Mouse (Mus musculus): ENCODE results near the gene Rwdd4a. TPM values are rescaled to one million over a fixed set of nuclear protein-coding genes. Genes with fewer than 3 reads are reported as not detected.
A peak's percentile ranks its signal among the peaks of the same experiment; 100 is the strongest.

Gene Rwdd4a
- 31.9 and 45.4 TPM in 2 replicates for polyA plus RNA-seq (2014; fragmentation: Nextera tagmentation; extraction: Ambion mirVana)

- Histone ChIP-seq H3K4me2 (replicated peaks; ENCODE audit: low read depth, low read length) (peak within 1 kb of the TSS; percentile 89), H3K27ac (ENCODE audit: low read depth, low read length) (peak within 1 kb of the TSS; percentile 76), H3K4me1 (ENCODE audit: control insufficient read depth, insufficient read depth, low read length) (peaks cover 12% of the 10 kb centered on the region), H3K4me3 (ENCODE audit: low read length) (peak within 1 kb of the TSS; percentile 89), H3K36me3 (ENCODE audit: control insufficient read depth, insufficient read depth, low read length) (peaks cover 25% of the 10 kb centered on the region), H3K9ac (ENCODE audit: low read depth, low read length) (peak within 1 kb of the TSS; percentile 92), H3K27me3 (ENCODE audit: control insufficient read depth, insufficient read depth, low read length) (no peaks in the 10 kb centered on the region), H3K9me3 (ENCODE audit: control insufficient read depth, low read length) (no peaks in the 10 kb centered on the region)
- ATAC-seq (ENCODE audit: low FRiP score, low TSS enrichment), result peak; percentile 100
- under 1% methylated on average over 65 of the region's 65 CpGs for WGBS
Measured at GRCm38 (mm10) chr8:47533344-47534125, at the start of gene Rwdd4a, which contains the start of gene Trappc11. Rwdd4a (plus strand) TSS chr8:47533664. Trappc11 (minus strand) TSS chr8:47533470.

- Histone ChIP-seq H3K27ac (ENCODE audit: low read depth, low read length) (no peak overlapping the region), H3K27me3 (ENCODE audit: control insufficient read depth, insufficient read depth, low read length) (no peaks in the 10 kb centered on the region), H3K4me1 (ENCODE audit: control insufficient read depth, insufficient read depth, low read length) (no peaks in the 10 kb centered on the region), H3K4me2 (replicated peaks; ENCODE audit: low read depth, low read length) (no peak overlapping the region), H3K36me3 (ENCODE audit: control insufficient read depth, insufficient read depth, low read length) (peaks cover 21% of the 10 kb centered on the region), H3K4me3 (ENCODE audit: low read length) (no peak overlapping the region), H3K9ac (ENCODE audit: low read depth, low read length) (no peak overlapping the region), H3K9me3 (ENCODE audit: control insufficient read depth, low read length) (peaks cover 4% of the 10 kb centered on the region; the same call in 1 of the 2 replicates)
- ATAC-seq (ENCODE audit: low FRiP score, low TSS enrichment), result no peak
- 93% methylated on average over 3 of the region's 3 CpGs for WGBS
Measured at GRCm38 (mm10) chr8:47487231-47487630, 46.2 kb upstream of the Rwdd4a start.

GRCm38 (mm10) chr8:47493106-47493505 lies 40.4 kb upstream of the Rwdd4a start:
- WGBS, result 92% methylated on average over 12 of the region's 12 CpGs
- ATAC-seq (ENCODE audit: low FRiP score, low TSS enrichment), result no peak
- H3K9me3 ChIP-seq (ENCODE audit: control insufficient read depth, low read length), result no peaks in the 10 kb centered on the region

GRCm38 (mm10) chr8:47494602-47495153 lies 38.8 kb upstream of the Rwdd4a start:
- Histone ChIP-seq H3K4me2 (replicated peaks; ENCODE audit: low read depth, low read length) (no peak overlapping the region), H3K27me3 (ENCODE audit: control insufficient read depth, insufficient read depth, low read length) (no peaks in the 10 kb centered on the region), H3K4me1 (ENCODE audit: control insufficient read depth, insufficient read depth, low read length) (no peaks in the 10 kb centered on the region), H3K27ac (ENCODE audit: low read depth, low read length) (no peak overlapping the region), H3K9ac (ENCODE audit: low read depth, low read length) (no peak overlapping the region), H3K9me3 (ENCODE audit: control insufficient read depth, low read length) (no peaks in the 10 kb centered on the region), H3K36me3 (ENCODE audit: control insufficient read depth, insufficient read depth, low read length) (peaks cover 74% of the 10 kb centered on the region), H3K4me3 (ENCODE audit: low read length) (no peak overlapping the region)
- ATAC-seq (ENCODE audit: low FRiP score, low TSS enrichment), result peak; percentile 72
- 51% methylated on average over 12 of the region's 12 CpGs for WGBS

More at GRCm38 (mm10) chr8:47493106-47493505, 40.4 kb upstream of the Rwdd4a start:
- H3K27me3 ChIP-seq (ENCODE audit: control insufficient read depth, insufficient read depth, low read length), result no peaks in the 10 kb centered on the region
- no peaks in the 10 kb centered on the region for H3K4me1 ChIP-seq (ENCODE audit: control insufficient read depth, insufficient read depth, low read length)
- no peak overlapping the region for H3K9ac ChIP-seq (ENCODE audit: low read depth, low read length)
- H3K4me2 ChIP-seq (replicated peaks; ENCODE audit: low read depth, low read length), result no peak overlapping the region
- no peak overlapping the region for H3K4me3 ChIP-seq (ENCODE audit: low read length)
- H3K36me3 ChIP-seq (ENCODE audit: control insufficient read depth, insufficient read depth, low read length), result peaks cover 63% of the 10 kb centered on the region
- no peak overlapping the region for H3K27ac ChIP-seq (ENCODE audit: low read depth, low read length)

- no peak for ATAC-seq (ENCODE audit: low FRiP score, low TSS enrichment)
- no peak overlapping the region for H3K4me3 ChIP-seq (ENCODE audit: low read length)
- H3K4me2 ChIP-seq (replicated peaks; ENCODE audit: low read depth, low read length), result no peak overlapping the region
- no peak overlapping the region for H3K27ac ChIP-seq (ENCODE audit: low read depth, low read length)
- H3K27me3 ChIP-seq (ENCODE audit: control insufficient read depth, insufficient read depth, low read length), result no peaks in the 10 kb centered on the region
- 82% methylated on average over 6 of the region's 6 CpGs for WGBS
- H3K36me3 ChIP-seq (ENCODE audit: control insufficient read depth, insufficient read depth, low read length), result peaks cover 78% of the 10 kb centered on the region
- no peaks in the 10 kb centered on the region for H3K9me3 ChIP-seq (ENCODE audit: control insufficient read depth, low read length)
- H3K4me1 ChIP-seq (ENCODE audit: control insufficient read depth, insufficient read depth, low read length), result no peaks in the 10 kb centered on the region
- H3K9ac ChIP-seq (ENCODE audit: low read depth, low read length), result no peak overlapping the region
Measured at GRCm38 (mm10) chr8:47495428-47495827, 38.0 kb upstream of the Rwdd4a start.

- no peaks in the 10 kb centered on the region for H3K4me1 ChIP-seq (ENCODE audit: control insufficient read depth, insufficient read depth, low read length)
- H3K9ac ChIP-seq (ENCODE audit: low read depth, low read length), result no peak overlapping the region
- H3K4me3 ChIP-seq (ENCODE audit: low read length), result no peak overlapping the region
- no peaks in the 10 kb centered on the region for H3K27me3 ChIP-seq (ENCODE audit: control insufficient read depth, insufficient read depth, low read length)
- ATAC-seq (ENCODE audit: low FRiP score, low TSS enrichment), result no peak
- no peak overlapping the region for H3K4me2 ChIP-seq (replicated peaks; ENCODE audit: low read depth, low read length)
- WGBS, result 79% methylated on average over 2 of the region's 2 CpGs
- H3K9me3 ChIP-seq (ENCODE audit: control insufficient read depth, low read length), result no peaks in the 10 kb centered on the region
- H3K27ac ChIP-seq (ENCODE audit: low read depth, low read length), result no peak overlapping the region
- H3K36me3 ChIP-seq (ENCODE audit: control insufficient read depth, insufficient read depth, low read length), result peaks cover 88% of the 10 kb centered on the region
Measured at GRCm38 (mm10) chr8:47501994-47502393, 31.5 kb upstream of the Rwdd4a start.

- WGBS, result 93% methylated on average over 13 of the region's 13 CpGs
- H3K36me3 ChIP-seq (ENCODE audit: control insufficient read depth, insufficient read depth, low read length), result peaks cover 86% of the 10 kb centered on the region
- H3K4me2 ChIP-seq (replicated peaks; ENCODE audit: low read depth, low read length), result no peak overlapping the region
- H3K27ac ChIP-seq (ENCODE audit: low read depth, low read length), result no peak overlapping the region
- ATAC-seq (ENCODE audit: low FRiP score, low TSS enrichment), result no peak
- H3K4me1 ChIP-seq (ENCODE audit: control insufficient read depth, insufficient read depth, low read length), result no peaks in the 10 kb centered on the region
- no peak overlapping the region for H3K4me3 ChIP-seq (ENCODE audit: low read length)
- H3K27me3 ChIP-seq (ENCODE audit: control insufficient read depth, insufficient read depth, low read length), result no peaks in the 10 kb centered on the region
- no peaks in the 10 kb centered on the region for H3K9me3 ChIP-seq (ENCODE audit: control insufficient read depth, low read length)
- no peak overlapping the region for H3K9ac ChIP-seq (ENCODE audit: low read depth, low read length)
Measured at GRCm38 (mm10) chr8:47502546-47502945, 30.9 kb upstream of the Rwdd4a start.

- no peak overlapping the region for H3K27ac ChIP-seq (ENCODE audit: low read depth, low read length)
- no peak for ATAC-seq (ENCODE audit: low FRiP score, low TSS enrichment)
- no peak overlapping the region for H3K9ac ChIP-seq (ENCODE audit: low read depth, low read length)
- H3K27me3 ChIP-seq (ENCODE audit: control insufficient read depth, insufficient read depth, low read length), result no peaks in the 10 kb centered on the region
- H3K4me3 ChIP-seq (ENCODE audit: low read length), result no peak overlapping the region
- no peak overlapping the region for H3K4me2 ChIP-seq (replicated peaks; ENCODE audit: low read depth, low read length)
- H3K36me3 ChIP-seq (ENCODE audit: control insufficient read depth, insufficient read depth, low read length), result peaks cover 74% of the 10 kb centered on the region
- no peaks in the 10 kb centered on the region for H3K9me3 ChIP-seq (ENCODE audit: control insufficient read depth, low read length)
- 93% methylated on average over 12 of the region's 12 CpGs for whole genome bisulfite sequencing
- H3K4me1 ChIP-seq (ENCODE audit: control insufficient read depth, insufficient read depth, low read length), result no peaks in the 10 kb centered on the region
Measured at GRCm38 (mm10) chr8:47505431-47505830, 28.0 kb upstream of the Rwdd4a start.

GRCm38 (mm10) chr8:47510930-47511329 lies 22.5 kb upstream of the Rwdd4a start:
- Histone ChIP-seq H3K36me3 (ENCODE audit: control insufficient read depth, insufficient read depth, low read length) (peaks cover 72% of the 10 kb centered on the region), H3K27ac (ENCODE audit: low read depth, low read length) (no peak overlapping the region), H3K4me3 (ENCODE audit: low read length) (no peak overlapping the region), H3K9me3 (ENCODE audit: control insufficient read depth, low read length) (no peaks in the 10 kb centered on the region), H3K27me3 (ENCODE audit: control insufficient read depth, insufficient read depth, low read length) (no peaks in the 10 kb centered on the region), H3K4me1 (ENCODE audit: control insufficient read depth, insufficient read depth, low read length) (no peaks in the 10 kb centered on the region), H3K9ac (ENCODE audit: low read depth, low read length) (no peak overlapping the region), H3K4me2 (replicated peaks; ENCODE audit: low read depth, low read length) (no peak overlapping the region)
- no peak for ATAC-seq (ENCODE audit: low FRiP score, low TSS enrichment)
- WGBS, result 93% methylated on average over 9 of the region's 9 CpGs

Measured in kidney, embryonic 14.5 days (tissue).